Mouse (Mus musculus) neural tube, embryonic 15.5 days (tissue): Measurements from ENCODE around the gene Donson. TPM values are rescaled to one million over a fixed set of nuclear protein-coding genes. Genes with fewer than 3 reads are reported as not detected.

Source experiments
- ATAC-seq: fragments of 200-750 bp; cut with Nextera tagmentation; 2 replicates; pipeline ENCODE4 v1.8.0; 2017; ENCODE audit warnings: mild to moderate bottlenecking, moderate TSS enrichment, moderate library complexity; ENCODE audit not compliant: low FRiP score
- H3K27ac ChIP-seq: fragments of 300-500 bp; sonication (generic); replicated peaks from 2 replicates; pipeline ENCODE4 v1.5.1; 2015; ENCODE audit warnings: mild to moderate bottlenecking, inconsistent platforms
- H3K27me3 ChIP-seq: fragments of 300-500 bp; sonication (generic); replicated peaks from 2 replicates; pipeline ENCODE4 v1.6.1; 2015; ENCODE audit warnings: inconsistent platforms
- H3K36me3 ChIP-seq: fragments of 300-500 bp; sonication (generic); 2 replicates; pipeline ENCODE4 v1.6.1; 2015; ENCODE audit warnings: inconsistent platforms
- H3K4me1 ChIP-seq: fragments of 300-500 bp; sonication (generic); 2 replicates; pipeline ENCODE4 v1.6.1; 2015; ENCODE audit warnings: inconsistent platforms
- H3K4me2 ChIP-seq: fragments of 300-500 bp; sonication (generic); 2 replicates; pipeline ENCODE4 v1.6.1; 2015; ENCODE audit warnings: inconsistent platforms, mild to moderate bottlenecking, moderate library complexity
- H3K4me3 ChIP-seq: fragments of 300-500 bp; sonication (generic); replicated peaks from 2 replicates; pipeline ENCODE4 v1.5.1; 2015; ENCODE audit warnings: mild to moderate bottlenecking, inconsistent platforms
- H3K9ac ChIP-seq: fragments of 300-500 bp; sonication (generic); replicated peaks from 2 replicates; pipeline ENCODE4 v1.6.1; 2015; ENCODE audit warnings: mild to moderate bottlenecking, inconsistent platforms
- H3K9me3 ChIP-seq: fragments of 300-500 bp; sonication (generic); replicated peaks from 2 replicates; pipeline ENCODE4 v1.6.1; 2016; ENCODE audit warnings: inconsistent platforms
- WGBS: fragments of 180-500 bp; shearing (Covaris S2); methylation state at CpG from one replicate; pipeline ENCODE4 v1.1.7; 2015; ENCODE audit warnings: mixed read lengths; 5-methylcytosine and 5-hydroxymethylcytosine counted together
- polyA plus RNA-seq: library from polyadenylated mRNA; unstranded; fragments of >200 nt; fragmentation: Nextera tagmentation; extraction: Ambion mirVana; gene quantifications from 2 replicates; pipeline ENCODE4 v1.2.1, GENCODE M21; 2015

Donson gene
- polyA plus RNA-seq, 1 experiment from 2014 or later: 21.7 TPM

DNA sequence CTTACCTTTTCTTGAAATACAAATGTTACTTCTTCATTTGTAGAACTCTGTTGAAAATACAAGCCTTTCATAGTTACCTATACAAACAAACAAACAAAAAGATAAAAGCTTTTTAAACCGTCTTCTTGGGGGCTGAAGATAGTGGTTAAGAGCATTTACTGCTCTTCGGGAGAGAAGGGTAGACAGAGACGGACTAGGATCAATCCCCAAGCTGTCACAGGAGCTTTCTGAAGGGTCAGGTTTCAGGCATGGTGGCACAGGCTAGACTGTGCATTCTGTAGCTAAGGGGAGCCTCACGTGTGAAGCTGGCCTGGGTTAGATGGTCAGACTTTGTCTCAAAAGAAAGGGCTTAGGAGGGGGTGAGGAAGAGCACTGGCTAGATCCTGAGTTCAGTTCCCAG lies 28.8 kb upstream of the Donson start:
- H3K27ac ChIP-seq: no peak overlapping the region
- peaks cover 56% of the 10 kb centered on the region for H3K36me3 ChIP-seq
- no peak overlapping the region for H3K4me2 ChIP-seq
- H3K9ac ChIP-seq: no peak overlapping the region
- no peaks in the 10 kb centered on the region for H3K9me3 ChIP-seq
- no peak overlapping the region for H3K4me3 ChIP-seq
- no peaks in the 10 kb centered on the region for H3K27me3 ChIP-seq
- no peak for ATAC-seq
- WGBS: 95% methylated on average over 4 of the region's 4 CpGs
- H3K4me1 ChIP-seq: no peaks in the 10 kb centered on the region

DNA sequence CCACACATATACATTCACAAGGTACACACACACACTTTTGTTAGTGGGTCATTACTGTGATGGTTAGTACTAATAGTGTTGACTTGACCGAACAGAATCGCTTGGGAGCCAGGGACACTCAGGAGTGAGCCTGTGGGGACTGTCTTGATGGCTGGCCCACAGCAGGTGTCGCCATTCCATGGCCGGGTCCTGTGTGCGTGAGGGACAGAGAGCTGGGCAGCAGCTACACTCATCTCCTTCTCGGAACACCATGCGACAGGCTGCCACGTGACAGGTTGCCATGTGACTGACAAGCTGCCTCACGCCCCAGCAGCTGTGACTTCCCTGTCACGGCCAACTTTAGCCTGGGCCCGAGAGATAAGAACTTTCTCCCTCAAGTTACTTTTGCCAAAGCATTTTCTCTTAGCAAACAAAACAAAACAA lies 28.4 kb upstream of the Donson start:
- 88% methylated on average over 11 of the region's 11 CpGs for WGBS
- Histone ChIP-seq H3K4me2 (no peak overlapping the region), H3K4me1 (no peaks in the 10 kb centered on the region), H3K4me3 (no peak overlapping the region), H3K9ac (no peak overlapping the region), H3K27me3 (no peaks in the 10 kb centered on the region), H3K27ac (no peak overlapping the region), H3K9me3 (no peaks in the 10 kb centered on the region), H3K36me3 (peaks cover 60% of the 10 kb centered on the region)
- ATAC-seq: no peak

DNA sequence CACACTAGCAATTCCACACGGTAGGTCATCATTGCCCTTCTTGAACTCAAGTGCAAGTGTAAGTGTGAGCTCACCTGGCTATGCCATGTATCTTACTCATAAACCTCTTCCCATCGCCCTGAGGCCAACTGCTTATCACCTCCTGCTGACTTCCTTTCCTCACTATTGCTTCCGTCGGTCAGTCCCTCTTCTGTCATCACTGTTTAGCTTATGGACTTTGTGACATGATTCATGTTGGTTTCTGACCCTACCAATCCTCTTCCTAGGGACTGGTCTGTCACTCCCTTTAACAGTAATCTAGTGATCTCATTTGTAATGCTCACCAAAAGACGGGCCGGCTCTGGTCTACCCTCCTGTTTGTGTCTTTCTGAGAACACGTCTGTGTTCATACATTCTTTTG lies 21.7 kb upstream of the Donson start:
- H3K9me3 ChIP-seq: no peaks in the 10 kb centered on the region
- no peak overlapping the region for H3K4me2 ChIP-seq
- H3K27me3 ChIP-seq: no peaks in the 10 kb centered on the region
- H3K4me1 ChIP-seq: no peaks in the 10 kb centered on the region
- no peak for ATAC-seq
- H3K4me3 ChIP-seq: no peak overlapping the region
- no peak overlapping the region for H3K9ac ChIP-seq
- H3K27ac ChIP-seq: no peak overlapping the region
- WGBS: 89% methylated on average over 7 of the region's 7 CpGs
- peaks cover 76% of the 10 kb centered on the region for H3K36me3 ChIP-seq

DNA sequence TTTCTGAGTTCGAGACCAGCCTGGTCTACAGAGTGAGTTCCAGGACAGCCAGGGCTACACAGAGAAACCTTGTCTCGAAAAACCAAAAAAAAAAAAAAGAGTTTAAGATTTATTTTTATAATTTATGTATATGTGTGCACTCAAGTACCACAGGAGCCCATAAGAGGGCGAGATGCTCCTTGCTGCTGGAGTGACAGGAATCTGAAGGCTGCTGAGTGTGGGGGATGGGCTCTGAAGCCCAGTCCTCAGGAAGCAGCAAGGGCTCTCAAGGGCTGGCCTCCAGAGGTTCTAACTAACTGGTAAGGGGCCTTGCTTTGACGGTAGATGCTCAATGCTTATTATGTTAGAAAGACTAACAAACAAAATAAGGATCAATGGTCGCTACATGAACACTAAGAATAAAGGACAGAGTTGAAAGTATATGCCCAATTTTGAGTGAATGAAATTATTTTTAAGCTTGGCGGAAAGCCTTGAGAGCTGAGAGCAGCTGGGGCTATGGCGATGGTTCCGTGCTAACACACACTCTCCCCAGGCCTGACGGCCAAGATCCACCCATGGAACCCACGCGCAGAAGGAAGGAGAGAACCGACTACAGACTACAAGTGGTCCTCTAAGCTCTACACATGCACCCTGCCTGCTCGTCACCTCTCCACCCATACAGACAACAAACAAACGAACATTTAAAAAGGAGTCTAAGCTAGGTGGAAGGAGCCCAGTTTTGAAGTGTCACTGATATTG lies 16.2 kb upstream of the Donson start:
- no peak for ATAC-seq
- no peaks in the 10 kb centered on the region for H3K4me1 ChIP-seq

DNA sequence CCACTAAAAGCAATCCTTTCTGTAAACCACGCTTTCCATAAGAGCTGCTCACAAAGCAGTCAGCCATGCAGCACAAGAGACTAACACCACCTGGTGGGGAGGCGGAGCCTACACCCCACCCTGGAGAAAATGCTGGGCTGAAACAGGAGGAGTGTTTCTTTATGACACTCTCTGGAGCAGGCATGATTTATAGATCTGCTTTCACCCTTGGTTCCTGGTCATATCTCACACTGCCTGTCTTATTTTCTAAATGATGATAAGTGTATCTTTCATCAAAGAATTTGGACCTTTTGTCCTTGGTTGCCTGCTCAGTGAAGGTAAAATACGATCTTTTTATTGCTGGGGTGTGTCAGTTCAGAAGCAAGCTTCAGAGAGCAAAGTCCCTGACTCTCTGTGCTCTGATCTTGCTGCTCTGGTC lies 14.2 kb upstream of the Donson start:
- H3K27me3 ChIP-seq: no peaks in the 10 kb centered on the region
- no peak overlapping the region for H3K27ac ChIP-seq
- H3K9me3 ChIP-seq: no peaks in the 10 kb centered on the region
- no peak overlapping the region for H3K4me3 ChIP-seq
- H3K36me3 ChIP-seq: peaks cover 54% of the 10 kb centered on the region
- no peak overlapping the region for H3K4me2 ChIP-seq
- 32% methylated on average over 3 of the region's 3 CpGs for WGBS
- no peak overlapping the region for H3K9ac ChIP-seq
- H3K4me1 ChIP-seq: no peaks in the 10 kb centered on the region
- ATAC-seq: no peak

More for the DNA sequence above, 16.2 kb upstream of the Donson start:
- Histone ChIP-seq H3K36me3 (peaks cover 53% of the 10 kb centered on the region), H3K4me2 (no peak overlapping the region), H3K27me3 (no peaks in the 10 kb centered on the region), H3K27ac (no peak overlapping the region), H3K4me3 (no peak overlapping the region), H3K9ac (no peak overlapping the region), H3K9me3 (no peaks in the 10 kb centered on the region)
- 90% methylated on average over 14 of the region's 14 CpGs for WGBS

DNA sequence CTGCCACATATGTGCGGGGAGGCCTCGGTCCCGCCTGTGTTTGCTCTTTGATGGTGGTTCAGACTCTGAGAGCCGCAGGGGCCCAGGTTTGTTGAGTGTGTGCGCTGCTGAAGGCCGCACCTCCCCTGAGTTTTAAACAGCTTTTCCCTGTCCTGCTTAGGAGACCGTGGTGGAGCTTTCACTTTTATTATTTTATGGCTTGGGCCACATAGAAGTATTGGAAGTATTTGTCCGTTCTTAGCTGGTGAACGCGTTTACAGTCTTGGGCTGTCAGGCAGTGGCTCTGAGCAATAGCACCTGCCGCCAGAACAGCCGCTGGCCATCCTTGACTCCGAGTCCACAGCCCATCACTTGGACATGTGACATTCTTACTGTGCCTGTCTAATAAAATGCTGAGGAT lies 13.3 kb upstream of the Donson start:
- Histone ChIP-seq H3K4me2 (no peak overlapping the region), H3K4me3 (no peak overlapping the region), H3K27me3 (no peaks in the 10 kb centered on the region), H3K9me3 (no peaks in the 10 kb centered on the region), H3K36me3 (peaks cover 50% of the 10 kb centered on the region), H3K27ac (no peak overlapping the region), H3K4me1 (no peaks in the 10 kb centered on the region), H3K9ac (no peak overlapping the region)
- 42% methylated on average over 13 of the region's 13 CpGs for WGBS
- ATAC-seq: no peak

DNA sequence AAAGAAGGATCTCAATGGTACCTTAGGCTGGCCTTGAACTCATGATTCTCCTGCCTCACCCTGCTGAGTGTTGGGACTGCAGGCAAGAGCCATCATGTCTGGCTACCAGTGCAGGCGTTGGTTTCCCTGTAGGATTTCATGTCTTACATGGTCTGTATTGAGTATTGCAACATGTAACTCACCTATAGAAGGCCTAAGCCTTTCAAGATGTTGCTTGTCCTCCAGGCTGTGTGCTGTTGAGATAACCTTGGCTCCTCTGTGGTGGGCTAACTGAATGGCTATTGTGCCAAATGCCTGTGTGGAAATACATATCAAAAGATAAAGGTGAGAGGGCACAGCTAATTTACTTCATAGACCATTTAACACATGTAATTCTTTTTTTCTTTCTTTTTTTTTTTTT lies 10.4 kb upstream of the Donson start:
- H3K27me3 ChIP-seq: no peaks in the 10 kb centered on the region
- 0 out of 2 replicates have a peak, but pooled peaks cover 4% of the 10 kb centered on the region for H3K4me1 ChIP-seq
- H3K4me2 ChIP-seq: no peak overlapping the region
- no peaks in the 10 kb centered on the region for H3K9me3 ChIP-seq
- no peak overlapping the region for H3K27ac ChIP-seq
- H3K9ac ChIP-seq: no peak overlapping the region
- H3K4me3 ChIP-seq: no peak overlapping the region
- 93% methylated on average over 1 of the region's 1 CpGs for WGBS
- H3K36me3 ChIP-seq: peaks cover 44% of the 10 kb centered on the region
- ATAC-seq: no peak

DNA sequence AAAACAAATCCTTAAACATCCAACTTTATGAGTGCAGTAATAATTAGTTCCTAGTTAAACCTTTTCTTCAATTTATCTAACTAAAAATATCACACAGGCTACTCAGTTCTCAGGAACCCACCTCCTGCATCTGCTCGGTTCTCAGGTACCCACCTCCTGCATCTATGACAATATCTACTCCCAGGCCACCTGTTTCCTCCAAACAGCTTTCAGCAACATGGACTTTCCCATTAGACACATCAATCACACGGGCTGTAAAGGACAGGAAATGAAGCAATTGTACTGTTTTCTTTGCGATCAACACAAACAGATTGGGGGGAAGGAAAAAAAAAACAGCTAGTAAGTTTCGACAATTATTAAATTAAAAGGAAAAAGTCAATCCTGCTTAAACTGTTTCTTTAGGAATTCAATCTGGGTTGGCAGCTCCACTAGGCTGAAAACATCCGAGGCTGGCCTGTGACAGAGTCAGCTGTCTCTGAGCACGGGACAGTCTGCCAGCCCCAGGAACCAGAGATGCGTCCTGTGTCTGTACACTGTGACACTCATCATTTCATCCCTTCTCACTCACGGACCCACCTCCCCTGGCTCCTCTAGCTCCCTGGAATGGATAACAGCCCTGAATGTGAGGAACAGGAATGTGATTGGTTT lies 6.7 kb upstream of the Donson start:
- Histone ChIP-seq H3K36me3 (peaks cover 33% of the 10 kb centered on the region), H3K4me1 (peaks cover 5% of the 10 kb centered on the region; the same call in 1 of the 2 replicates), H3K27me3 (no peaks in the 10 kb centered on the region), H3K4me3 (no peak overlapping the region), H3K4me2 (no peak overlapping the region), H3K9me3 (no peaks in the 10 kb centered on the region), H3K27ac (no peak overlapping the region), H3K9ac (no peak overlapping the region)
- 70% methylated on average over 8 of the region's 8 CpGs for WGBS
- ATAC-seq: no peak

DNA sequence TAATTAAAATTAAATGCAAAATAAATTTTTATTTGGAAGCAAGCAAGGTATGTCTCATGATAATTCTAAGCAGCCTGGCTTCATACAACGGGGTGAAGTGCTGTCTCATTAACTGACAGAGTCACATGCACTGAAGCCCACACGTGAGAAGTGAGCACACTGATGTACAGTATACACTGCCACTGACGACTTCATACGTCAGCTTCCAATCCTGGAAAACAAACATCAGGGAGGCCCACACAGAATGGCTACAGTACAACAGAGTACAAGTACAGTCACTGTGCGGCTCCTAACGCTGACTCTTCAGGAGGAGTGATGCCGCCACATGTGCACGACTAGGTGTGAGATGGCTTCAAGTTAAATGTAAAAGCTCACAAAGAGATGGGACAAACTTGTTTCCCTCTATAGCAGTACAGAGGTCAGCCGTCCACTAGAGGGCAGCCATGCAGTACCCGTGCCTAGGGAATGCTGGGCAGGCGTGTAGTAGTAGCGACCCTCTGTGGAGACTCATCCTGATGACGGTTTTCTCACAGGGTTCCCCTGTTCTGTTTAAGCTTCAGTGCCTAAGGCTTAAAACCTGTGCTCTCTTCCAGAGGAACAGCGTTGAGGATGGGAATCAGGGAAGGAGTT lies 6.0 kb upstream of the Donson start:
- Histone ChIP-seq H3K27me3 (no peaks in the 10 kb centered on the region), H3K9me3 (no peaks in the 10 kb centered on the region), H3K9ac (no peak overlapping the region), H3K36me3 (peaks cover 31% of the 10 kb centered on the region), H3K4me1 (peaks cover 11% of the 10 kb centered on the region), H3K4me3 (no peak overlapping the region), H3K4me2 (no peak overlapping the region), H3K27ac (no peak overlapping the region)
- 32% methylated on average over 14 of the region's 14 CpGs for WGBS
- peak; percentile 81 for ATAC-seq

DNA sequence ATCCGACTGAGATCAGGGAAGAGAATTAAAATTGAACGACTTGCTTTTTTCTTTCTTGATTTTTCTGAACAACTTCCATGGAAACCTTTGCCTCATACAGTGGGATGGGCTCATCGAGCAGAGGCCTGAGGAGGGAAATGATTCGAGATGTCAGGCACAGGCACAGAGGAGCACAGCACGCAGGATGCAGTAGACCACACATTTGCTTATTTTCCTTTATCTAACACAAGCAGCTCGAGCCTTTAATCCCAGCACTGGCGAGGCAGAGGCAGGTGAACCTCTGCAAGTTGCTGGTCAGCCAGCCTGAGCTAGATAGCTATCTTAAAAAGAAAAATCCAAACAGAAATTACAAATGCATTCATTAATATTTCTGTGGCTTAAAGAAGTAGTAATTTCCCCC lies 1.2 kb upstream of the Donson start:
- Histone ChIP-seq H3K4me3 (no peak overlapping the region), H3K36me3 (peaks cover 20% of the 10 kb centered on the region), H3K27ac (0 out of 2 replicates have a peak overlapping the region, but pooled peaks have one; percentile 11), H3K4me2 (peak overlapping the region; percentile 70; the same call in 1 of the 2 replicates), H3K4me1 (peaks cover 27% of the 10 kb centered on the region), H3K27me3 (no peaks in the 10 kb centered on the region), H3K9me3 (no peaks in the 10 kb centered on the region), H3K9ac (no peak overlapping the region)
- WGBS: 52% methylated on average over 7 of the region's 7 CpGs
- no peak for ATAC-seq

DNA sequence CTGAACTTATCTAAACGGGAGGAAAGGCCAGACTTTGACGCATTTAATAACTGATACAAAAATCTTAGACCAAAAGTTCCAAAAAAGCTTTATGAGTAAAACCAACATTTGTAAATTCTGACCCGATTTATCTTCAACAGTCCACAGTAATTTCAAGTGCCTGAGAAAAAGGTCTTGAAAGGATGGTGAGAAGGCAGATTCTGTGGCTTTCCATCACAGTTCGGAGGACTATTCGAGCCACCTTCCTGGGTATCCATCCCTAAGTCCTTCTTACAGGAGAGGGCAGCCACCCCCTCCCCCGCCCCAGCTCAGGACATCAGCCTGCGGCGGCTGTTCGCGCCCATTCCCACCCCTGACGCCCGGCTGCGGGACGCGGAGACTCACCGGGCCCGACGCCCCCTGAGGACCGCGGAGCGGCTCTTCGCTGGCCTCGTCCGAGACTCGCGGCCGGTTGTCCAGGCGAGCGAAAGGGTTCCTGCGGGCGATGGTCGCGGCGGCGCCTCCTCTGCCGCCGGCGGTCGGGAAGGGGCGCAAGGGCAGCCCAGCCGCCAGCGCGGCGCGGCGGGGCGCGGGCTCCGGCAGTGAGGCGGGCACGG lies 449 bp downstream of the Donson start:
- 2% methylated on average over 42 of the region's 51 CpGs for WGBS

More for the DNA sequence above, 449 bp downstream of the Donson start:
- Histone ChIP-seq H3K36me3 (peaks cover 28% of the 10 kb centered on the region), H3K4me3 (peak overlapping the region; percentile 96), H3K27ac (peak overlapping the region; percentile 92), H3K27me3 (no peaks in the 10 kb centered on the region), H3K9ac (peak overlapping the region; percentile 93), H3K4me1 (peaks cover 24% of the 10 kb centered on the region), H3K4me2 (peak overlapping the region; percentile 70), H3K9me3 (no peaks in the 10 kb centered on the region)
- peak; percentile 79 for ATAC-seq
